Mouse (Mus musculus) olfactory bulb, adult 2 months (tissue): Measurements from ENCODE around the gene H2al1m.
"Not testable (repeated sequence)": the region's sequence is repeated elsewhere in the genome, so short reads cannot be mapped to it uniquely, and the experiment has no call there.

ENCODE experiments used
- CTCF ChIP-seq: fragments of 200-500 bp; IDR thresholded peaks from 2 replicates; pipeline ENCODE4 v1.5.1; 2012; ENCODE audit warnings: low read depth, mild to moderate bottlenecking, low read length, moderate library complexity; ENCODE audit not compliant: insufficient read depth
- POLR2A ChIP-seq: fragments of 200-500 bp; IDR thresholded peaks from 2 replicates; pipeline ENCODE4 v1.6.1; 2012; ENCODE audit warnings: mild to moderate bottlenecking, low read depth, low read length, moderate library complexity; ENCODE audit not compliant: insufficient read depth

GRCm38 (mm10) chrX:9293140-9293829 lies 9.7 kb downstream of the H2al1m start:
- not testable (repeated sequence) for TF ChIP-seq POLR2A, CTCF
